Mouse (Mus musculus): Measurements from ENCODE around the gene C2cd4c. TPM values are rescaled to one million over a fixed set of nuclear protein-coding genes. Genes with fewer than 3 reads are reported as not detected.

C2cd4c gene
- polyA plus RNA-seq, 1 experiment from 2014 or later = 1.3 TPM

- Histone ChIP-seq H3K4me2 (ENCODE audit: low read depth, low read length) (no peak overlapping the region), H3K4me3 (ENCODE audit: low read depth, low read length) (no peak overlapping the region), H3K27me3 (ENCODE audit: control insufficient read depth, insufficient read depth, low read length) (no peaks in the 10 kb centered on the region), H3K27ac (ENCODE audit: low read depth, low read length) (no peak overlapping the region), H3K4me1 (ENCODE audit: control insufficient read depth, insufficient read depth, low read length) (no peaks in the 10 kb centered on the region), H3K9me3 (ENCODE audit: control insufficient read depth, low read length) (no peaks in the 10 kb centered on the region), H3K9ac (replicated peaks; ENCODE audit: low read depth, low read length) (no peak overlapping the region), H3K36me3 (ENCODE audit: control insufficient read depth, insufficient read depth, low read length) (no peaks in the 10 kb centered on the region)
- ATAC-seq (ENCODE audit: low read depth) = no peak
- WGBS = 77% methylated on average over 4 of the region's 4 CpGs
Measured at GRCm38 (mm10) chr10:79577376-79577775, 36.4 kb downstream of the C2cd4c start.

GRCm38 (mm10) chr10:79575754-79576153 lies 38.1 kb downstream of the C2cd4c start:
- H3K4me3 ChIP-seq (ENCODE audit: low read depth, low read length) = no peak overlapping the region
- no peak overlapping the region for H3K4me2 ChIP-seq (ENCODE audit: low read depth, low read length)
- no peak for ATAC-seq (ENCODE audit: low read depth)
- H3K4me1 ChIP-seq (ENCODE audit: control insufficient read depth, insufficient read depth, low read length) = no peaks in the 10 kb centered on the region
- 83% methylated on average over 6 of the region's 6 CpGs for WGBS
- H3K36me3 ChIP-seq (ENCODE audit: control insufficient read depth, insufficient read depth, low read length) = no peaks in the 10 kb centered on the region
- H3K27ac ChIP-seq (ENCODE audit: low read depth, low read length) = no peak overlapping the region
- H3K9me3 ChIP-seq (ENCODE audit: control insufficient read depth, low read length) = no peaks in the 10 kb centered on the region
- H3K27me3 ChIP-seq (ENCODE audit: control insufficient read depth, insufficient read depth, low read length) = no peaks in the 10 kb centered on the region
- no peak overlapping the region for H3K9ac ChIP-seq (replicated peaks; ENCODE audit: low read depth, low read length)

- H3K27ac ChIP-seq (ENCODE audit: low read depth, low read length) = no peak overlapping the region
- H3K4me3 ChIP-seq (ENCODE audit: low read depth, low read length) = no peak overlapping the region
- H3K4me2 ChIP-seq (ENCODE audit: low read depth, low read length) = no peak overlapping the region
- no peak overlapping the region for H3K9ac ChIP-seq (replicated peaks; ENCODE audit: low read depth, low read length)
- no peaks in the 10 kb centered on the region for H3K36me3 ChIP-seq (ENCODE audit: control insufficient read depth, insufficient read depth, low read length)
- H3K4me1 ChIP-seq (ENCODE audit: control insufficient read depth, insufficient read depth, low read length) = no peaks in the 10 kb centered on the region
- H3K9me3 ChIP-seq (ENCODE audit: control insufficient read depth, low read length) = no peaks in the 10 kb centered on the region
- WGBS = 93% methylated on average over 6 of the region's 6 CpGs
- no peak for ATAC-seq (ENCODE audit: low read depth)
- no peaks in the 10 kb centered on the region for H3K27me3 ChIP-seq (ENCODE audit: control insufficient read depth, insufficient read depth, low read length)
Measured at GRCm38 (mm10) chr10:79574796-79575195, 39.0 kb downstream of the C2cd4c start.

- no peak overlapping the region for H3K4me2 ChIP-seq (ENCODE audit: low read depth, low read length)
Measured at GRCm38 (mm10) chr10:79574350-79574749, 39.5 kb downstream of the C2cd4c start.

GRCm38 (mm10) chr10:79573611-79574010 lies 40.2 kb downstream of the C2cd4c start:
- Histone ChIP-seq H3K27ac (ENCODE audit: low read depth, low read length) (no peak overlapping the region), H3K9me3 (ENCODE audit: control insufficient read depth, low read length) (no peaks in the 10 kb centered on the region), H3K4me1 (ENCODE audit: control insufficient read depth, insufficient read depth, low read length) (no peaks in the 10 kb centered on the region), H3K9ac (replicated peaks; ENCODE audit: low read depth, low read length) (no peak overlapping the region), H3K4me2 (ENCODE audit: low read depth, low read length) (no peak overlapping the region), H3K36me3 (ENCODE audit: control insufficient read depth, insufficient read depth, low read length) (no peaks in the 10 kb centered on the region), H3K27me3 (ENCODE audit: control insufficient read depth, insufficient read depth, low read length) (no peaks in the 10 kb centered on the region), H3K4me3 (ENCODE audit: low read depth, low read length) (no peak overlapping the region)
- 90% methylated on average over 6 of the region's 6 CpGs for WGBS
- ATAC-seq (ENCODE audit: low read depth) = no peak

More at GRCm38 (mm10) chr10:79574350-79574749, 39.5 kb downstream of the C2cd4c start:
- Histone ChIP-seq H3K9me3 (ENCODE audit: control insufficient read depth, low read length) (no peaks in the 10 kb centered on the region), H3K27ac (ENCODE audit: low read depth, low read length) (no peak overlapping the region), H3K9ac (replicated peaks; ENCODE audit: low read depth, low read length) (no peak overlapping the region), H3K4me3 (ENCODE audit: low read depth, low read length) (no peak overlapping the region), H3K4me1 (ENCODE audit: control insufficient read depth, insufficient read depth, low read length) (no peaks in the 10 kb centered on the region), H3K36me3 (ENCODE audit: control insufficient read depth, insufficient read depth, low read length) (no peaks in the 10 kb centered on the region), H3K27me3 (ENCODE audit: control insufficient read depth, insufficient read depth, low read length) (no peaks in the 10 kb centered on the region)
- ATAC-seq (ENCODE audit: low read depth) = no peak
- 90% methylated on average over 8 of the region's 8 CpGs for WGBS

- no peaks in the 10 kb centered on the region for H3K36me3 ChIP-seq (ENCODE audit: control insufficient read depth, insufficient read depth, low read length)
- H3K4me2 ChIP-seq (ENCODE audit: low read depth, low read length) = no peak overlapping the region
- 93% methylated on average over 2 of the region's 2 CpGs for WGBS
- no peaks in the 10 kb centered on the region for H3K27me3 ChIP-seq (ENCODE audit: control insufficient read depth, insufficient read depth, low read length)
- H3K27ac ChIP-seq (ENCODE audit: low read depth, low read length) = no peak overlapping the region
- H3K9ac ChIP-seq (replicated peaks; ENCODE audit: low read depth, low read length) = no peak overlapping the region
- no peak for ATAC-seq (ENCODE audit: low read depth)
- no peak overlapping the region for H3K4me3 ChIP-seq (ENCODE audit: low read depth, low read length)
- no peaks in the 10 kb centered on the region for H3K9me3 ChIP-seq (ENCODE audit: control insufficient read depth, low read length)
- H3K4me1 ChIP-seq (ENCODE audit: control insufficient read depth, insufficient read depth, low read length) = no peaks in the 10 kb centered on the region
Measured at GRCm38 (mm10) chr10:79571314-79571713, 42.5 kb downstream of the C2cd4c start.

GRCm38 (mm10) chr10:79569921-79570320 lies 43.9 kb downstream of the C2cd4c start:
- no peaks in the 10 kb centered on the region; the same call in 1 of the 2 replicates for H3K9me3 ChIP-seq (ENCODE audit: control insufficient read depth, low read length)
- H3K4me1 ChIP-seq (ENCODE audit: control insufficient read depth, insufficient read depth, low read length) = no peaks in the 10 kb centered on the region
- H3K4me3 ChIP-seq (ENCODE audit: low read depth, low read length) = no peak overlapping the region
- no peak for ATAC-seq (ENCODE audit: low read depth)
- H3K36me3 ChIP-seq (ENCODE audit: control insufficient read depth, insufficient read depth, low read length) = no peaks in the 10 kb centered on the region
- WGBS = 86% methylated on average over 5 of the region's 5 CpGs
- no peaks in the 10 kb centered on the region for H3K27me3 ChIP-seq (ENCODE audit: control insufficient read depth, insufficient read depth, low read length)
- H3K9ac ChIP-seq (replicated peaks; ENCODE audit: low read depth, low read length) = no peak overlapping the region
- H3K4me2 ChIP-seq (ENCODE audit: low read depth, low read length) = no peak overlapping the region
- no peak overlapping the region for H3K27ac ChIP-seq (ENCODE audit: low read depth, low read length)

GRCm38 (mm10) chr10:79559716-79560115 lies 54.1 kb downstream of the C2cd4c start:
- 86% methylated on average over 2 of the region's 2 CpGs for WGBS
- H3K27me3 ChIP-seq (ENCODE audit: control insufficient read depth, insufficient read depth, low read length) = no peaks in the 10 kb centered on the region
- no peaks in the 10 kb centered on the region for H3K4me1 ChIP-seq (ENCODE audit: control insufficient read depth, insufficient read depth, low read length)
- no peak overlapping the region for H3K4me2 ChIP-seq (ENCODE audit: low read depth, low read length)
- no peaks in the 10 kb centered on the region for H3K36me3 ChIP-seq (ENCODE audit: control insufficient read depth, insufficient read depth, low read length)
- no peaks in the 10 kb centered on the region for H3K9me3 ChIP-seq (ENCODE audit: control insufficient read depth, low read length)
- no peak overlapping the region for H3K4me3 ChIP-seq (ENCODE audit: low read depth, low read length)
- no peak overlapping the region for H3K27ac ChIP-seq (ENCODE audit: low read depth, low read length)
- no peak overlapping the region for H3K9ac ChIP-seq (replicated peaks; ENCODE audit: low read depth, low read length)
- ATAC-seq (ENCODE audit: low read depth) = no peak

- Histone ChIP-seq H3K36me3 (ENCODE audit: control insufficient read depth, insufficient read depth, low read length) (no peaks in the 10 kb centered on the region), H3K9me3 (ENCODE audit: control insufficient read depth, low read length) (no peaks in the 10 kb centered on the region), H3K4me2 (ENCODE audit: low read depth, low read length) (no peak overlapping the region), H3K27ac (ENCODE audit: low read depth, low read length) (no peak overlapping the region), H3K9ac (replicated peaks; ENCODE audit: low read depth, low read length) (no peak overlapping the region), H3K4me3 (ENCODE audit: low read depth, low read length) (no peak overlapping the region), H3K4me1 (ENCODE audit: control insufficient read depth, insufficient read depth, low read length) (peaks cover 13% of the 10 kb centered on the region), H3K27me3 (ENCODE audit: control insufficient read depth, insufficient read depth, low read length) (no peaks in the 10 kb centered on the region)
- ATAC-seq (ENCODE audit: low read depth) = no peak
- WGBS = 91% methylated on average over 5 of the region's 5 CpGs
Measured at GRCm38 (mm10) chr10:79557496-79557895, 56.3 kb downstream of the C2cd4c start.

GRCm38 (mm10) chr10:79556951-79557350 lies 56.9 kb downstream of the C2cd4c start:
- no peaks in the 10 kb centered on the region for H3K9me3 ChIP-seq (ENCODE audit: control insufficient read depth, low read length)
- no peak overlapping the region for H3K9ac ChIP-seq (replicated peaks; ENCODE audit: low read depth, low read length)
- H3K4me3 ChIP-seq (ENCODE audit: low read depth, low read length) = no peak overlapping the region
- no peak for ATAC-seq (ENCODE audit: low read depth)
- WGBS = 93% methylated on average over 5 of the region's 5 CpGs
- H3K4me2 ChIP-seq (ENCODE audit: low read depth, low read length) = no peak overlapping the region
- H3K27ac ChIP-seq (ENCODE audit: low read depth, low read length) = no peak overlapping the region
- H3K4me1 ChIP-seq (ENCODE audit: control insufficient read depth, insufficient read depth, low read length) = peaks cover 13% of the 10 kb centered on the region
- H3K27me3 ChIP-seq (ENCODE audit: control insufficient read depth, insufficient read depth, low read length) = no peaks in the 10 kb centered on the region
- H3K36me3 ChIP-seq (ENCODE audit: control insufficient read depth, insufficient read depth, low read length) = no peaks in the 10 kb centered on the region

Measured in neural tube, embryonic 14.5 days (tissue).